Mouse (Mus musculus): ENCODE results near the gene Hdac8. TPM values are rescaled to one million over a fixed set of nuclear protein-coding genes. Genes with fewer than 3 reads are reported as not detected.

The Hdac8 gene
- polyA plus RNA-seq, 2 experiments: 0.43 to 2.3 TPM

- no peak for DNase-seq (ENCODE audit: low read depth in 3 of 3, low spot score in 3 of 3)
- TF ChIP-seq CTCF (IDR thresholded peaks at IDR 0.05; ENCODE audit: low read depth) (no peak), EP300 (IDR thresholded peaks at IDR 0.05; ENCODE audit: low read depth) (no peak)
- no peak for ATAC-seq (ENCODE audit: insufficient read depth)
- Histone ChIP-seq H3K27ac (no peak overlapping the region), H3K4me1 (replicated peaks; ENCODE audit: control insufficient read depth in 2 of 2, insufficient read depth in 2 of 2, low read length in 1 of 2) (no peaks in the 10 kb centered on the region), H3K9me3 (ENCODE audit: control insufficient read depth, low read length) (no peaks in the 10 kb centered on the region), H3K9ac (replicated peaks) (no peak overlapping the region), H3K4me3 (ENCODE audit: insufficient read depth in 1 of 2, low read depth in 2 of 2, low read length in 2 of 2) (no peak overlapping the region), H3K4me2 (ENCODE audit: low read depth) (no peak overlapping the region), H3K36me3 (replicated peaks; ENCODE audit: control insufficient read depth, insufficient read depth, low read depth) (no peaks in the 10 kb centered on the region), H3K27me3 (ENCODE audit: control insufficient read depth, insufficient read depth, low read length) (no peaks in the 10 kb centered on the region)
- WGBS (ENCODE audit: insufficient replicate concordance): 73% methylated on average over 8 of the region's 8 CpGs
These were observed 86.6 kb downstream of the Hdac8 start for GRCm38 (mm10) chrX:102418343-102419127.

- no peaks in the 10 kb centered on the region for H3K9me3 ChIP-seq (ENCODE audit: control insufficient read depth, low read length)
- no peak overlapping the region for H3K4me2 ChIP-seq (ENCODE audit: low read depth)
- DNase-seq (ENCODE audit: low read depth in 3 of 3, low spot score in 3 of 3): no peak
- no peak overlapping the region for H3K27ac ChIP-seq
- no peak overlapping the region for H3K9ac ChIP-seq (replicated peaks)
- TF ChIP-seq CTCF (IDR thresholded peaks at IDR 0.05; ENCODE audit: low read depth) (no peak), EP300 (IDR thresholded peaks at IDR 0.05; ENCODE audit: low read depth) (no peak)
- no peaks in the 10 kb centered on the region for H3K4me1 ChIP-seq (replicated peaks; ENCODE audit: control insufficient read depth in 2 of 2, insufficient read depth in 2 of 2, low read length in 1 of 2)
- ATAC-seq (ENCODE audit: insufficient read depth): no peak
- H3K4me3 ChIP-seq (ENCODE audit: insufficient read depth in 1 of 2, low read depth in 2 of 2, low read length in 2 of 2): no peak overlapping the region
- 59% methylated on average over 4 of the region's 4 CpGs for WGBS (ENCODE audit: insufficient replicate concordance)
- no peaks in the 10 kb centered on the region for H3K36me3 ChIP-seq (replicated peaks; ENCODE audit: control insufficient read depth, insufficient read depth, low read depth)
- no peaks in the 10 kb centered on the region for H3K27me3 ChIP-seq (ENCODE audit: control insufficient read depth, insufficient read depth, low read length)
These were observed 88.2 kb downstream of the Hdac8 start for GRCm38 (mm10) chrX:102416972-102417371.

DNA sequence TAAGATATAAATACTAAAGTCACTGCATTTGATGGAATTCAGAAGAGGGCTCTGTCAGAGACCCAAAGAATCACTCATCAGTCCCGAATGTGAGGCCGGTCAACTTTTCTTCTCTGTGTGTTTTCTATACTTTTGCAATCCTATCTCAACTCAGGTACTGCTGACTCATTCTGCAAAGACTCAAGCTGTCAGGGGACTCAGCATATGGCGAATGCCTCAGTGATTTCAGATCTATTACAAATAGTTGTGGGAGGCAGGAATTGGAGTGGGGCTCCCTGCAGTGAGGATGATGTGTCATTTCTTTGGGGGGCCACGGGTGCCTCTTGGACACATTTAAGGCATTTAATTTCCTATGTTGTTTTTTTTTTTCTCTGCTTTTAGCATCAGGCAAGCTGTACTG is 88.8 kb downstream of the Hdac8 start:
- WGBS (ENCODE audit: insufficient replicate concordance): 58% methylated on average over 4 of the region's 4 CpGs
- Histone ChIP-seq H3K4me2 (ENCODE audit: low read depth) (no peak overlapping the region), H3K27me3 (ENCODE audit: control insufficient read depth, insufficient read depth, low read length) (no peaks in the 10 kb centered on the region), H3K4me1 (replicated peaks; ENCODE audit: control insufficient read depth in 2 of 2, insufficient read depth in 2 of 2, low read length in 1 of 2) (no peaks in the 10 kb centered on the region), H3K4me3 (ENCODE audit: insufficient read depth in 1 of 2, low read depth in 2 of 2, low read length in 2 of 2) (no peak overlapping the region), H3K27ac (no peak overlapping the region), H3K9ac (replicated peaks) (no peak overlapping the region), H3K9me3 (ENCODE audit: control insufficient read depth, low read length) (no peaks in the 10 kb centered on the region), H3K36me3 (replicated peaks; ENCODE audit: control insufficient read depth, insufficient read depth, low read depth) (no peaks in the 10 kb centered on the region)
- ATAC-seq (ENCODE audit: insufficient read depth) (no peak), DNase-seq (ENCODE audit: low read depth in 3 of 3, low spot score in 3 of 3) (no peak)
- TF ChIP-seq CTCF (IDR thresholded peaks at IDR 0.05; ENCODE audit: low read depth): no peak
- no peak for TF ChIP-seq EP300 (IDR thresholded peaks at IDR 0.05; ENCODE audit: low read depth)

GRCm38 (mm10) chrX:102384765-102385164 is 120.4 kb downstream of the Hdac8 start:
- no peak overlapping the region for H3K4me2 ChIP-seq (ENCODE audit: low read depth)
- H3K9ac ChIP-seq (replicated peaks): no peak overlapping the region
- ATAC-seq (ENCODE audit: insufficient read depth) (no peak), DNase-seq (ENCODE audit: low read depth in 3 of 3, low spot score in 3 of 3) (no peak)
- 33% methylated on average over 3 of the region's 3 CpGs for WGBS (ENCODE audit: insufficient replicate concordance)
- no peaks in the 10 kb centered on the region for H3K36me3 ChIP-seq (replicated peaks; ENCODE audit: control insufficient read depth, insufficient read depth, low read depth)
- H3K27ac ChIP-seq: no peak overlapping the region
- H3K9me3 ChIP-seq (ENCODE audit: control insufficient read depth, low read length): no peaks in the 10 kb centered on the region
- no peaks in the 10 kb centered on the region for H3K27me3 ChIP-seq (ENCODE audit: control insufficient read depth, insufficient read depth, low read length)
- no peak for TF ChIP-seq EP300 (IDR thresholded peaks at IDR 0.05; ENCODE audit: low read depth)
- TF ChIP-seq CTCF (IDR thresholded peaks at IDR 0.05; ENCODE audit: low read depth): no peak
- no peaks in the 10 kb centered on the region for H3K4me1 ChIP-seq (replicated peaks; ENCODE audit: control insufficient read depth in 2 of 2, insufficient read depth in 2 of 2, low read length in 1 of 2)
- H3K4me3 ChIP-seq (ENCODE audit: insufficient read depth in 1 of 2, low read depth in 2 of 2, low read length in 2 of 2): no peak overlapping the region

DNA sequence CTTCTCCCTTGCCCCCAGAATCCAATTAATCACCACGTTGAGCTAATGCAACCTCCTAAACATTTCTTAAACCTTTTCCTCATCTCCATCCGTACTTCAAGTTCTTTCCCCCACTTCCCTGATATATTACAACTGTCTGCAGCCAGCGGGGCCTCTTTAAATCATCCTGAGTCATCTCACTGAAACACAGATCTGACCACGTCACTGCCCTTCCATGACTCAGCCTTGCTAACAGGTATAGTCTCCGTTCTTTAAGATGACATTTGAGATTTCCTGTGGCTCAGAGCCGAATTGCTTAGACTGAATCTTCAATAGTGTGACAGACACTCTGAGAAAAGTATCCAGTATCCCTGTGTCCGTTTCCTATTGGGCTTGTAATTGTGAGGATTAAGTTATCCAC is 122.0 kb downstream of the Hdac8 start:
- WGBS (ENCODE audit: insufficient replicate concordance): 52% methylated on average over 7 of the region's 7 CpGs
- H3K4me3 ChIP-seq (ENCODE audit: insufficient read depth in 1 of 2, low read depth in 2 of 2, low read length in 2 of 2): no peak overlapping the region
- H3K4me2 ChIP-seq (ENCODE audit: low read depth): no peak overlapping the region
- H3K9ac ChIP-seq (replicated peaks): no peak overlapping the region
- no peaks in the 10 kb centered on the region for H3K36me3 ChIP-seq (replicated peaks; ENCODE audit: control insufficient read depth, insufficient read depth, low read depth)
- no peak overlapping the region for H3K27ac ChIP-seq
- DNase-seq (ENCODE audit: low read depth in 3 of 3, low spot score in 3 of 3): no peak
- no peaks in the 10 kb centered on the region for H3K4me1 ChIP-seq (replicated peaks; ENCODE audit: control insufficient read depth in 2 of 2, insufficient read depth in 2 of 2, low read length in 1 of 2)
- H3K27me3 ChIP-seq (ENCODE audit: control insufficient read depth, insufficient read depth, low read length): no peaks in the 10 kb centered on the region
- TF ChIP-seq CTCF (IDR thresholded peaks at IDR 0.05; ENCODE audit: low read depth) (no peak), EP300 (IDR thresholded peaks at IDR 0.05; ENCODE audit: low read depth) (no peak)
- no peak for ATAC-seq (ENCODE audit: insufficient read depth)
- H3K9me3 ChIP-seq (ENCODE audit: control insufficient read depth, low read length): no peaks in the 10 kb centered on the region
